ENCODE assay signal across 9 mouse cellular contexts in genomic region chr7:96170924-96171595, GRCm38 (mm10). TPM values are rescaled to one million over a fixed set of nuclear protein-coding genes. Genes with fewer than 3 reads are reported as not detected.
DNase-seq lines count a peak whose midpoint lies in the region; ATAC-seq and TF ChIP-seq lines count a peak whose summit lies in the region.
"Had no signal": no experiment of that assay in that cellular context is flagged by ENCODE, and none has a peak within 500 bp of the region (broad histone marks: within the 10 kb centered on the region; RNA-seq: fewer than 3 reads in every experiment).

Gene Tenm4 (plus strand): TSS chr7:96171246.

- peak; percentile 56 for DNase-seq in heart, adult 11 months
- DNase-seq in heart, postnatal 25 days (ENCODE audit: low spot score), result no peak
- peak; percentile 83 for DNase-seq in MN1 (ENCODE audit: low spot score)
- DNase-seq in limb, embryonic 11.5 days (ENCODE audit: low spot score), result no peak
- no peak for DNase-seq in c-Kit-positive CD71-positive TER-119-positive erythroid progenitor cells, embryonic 14.5 days (ENCODE audit: low spot score)
- no peak for DNase-seq in thymus, adult 2 months
- no peak for DNase-seq in thymus, adult 18-20 months

- ATAC-seq in forebrain, embryonic 12.5 days (ENCODE audit: low FRiP score), result no peak
- no peak for ATAC-seq in limb, embryonic 11.5 days (ENCODE audit: insufficient number of reproducible peaks, low FRiP score, low TSS enrichment, low read depth)

- no peak for TF ChIP-seq POLR2A in thymus, adult 2 months (IDR thresholded peaks at IDR 0.05; ENCODE audit: control insufficient read depth, extremely low read depth, insufficient read depth, low read length, poor library complexity)

- H3K36me3 ChIP-seq in forebrain, embryonic 12.5 days (replicated peaks), result no peaks in the 10 kb centered on the region
- no peaks in the 10 kb centered on the region for H3K36me3 ChIP-seq in limb, embryonic 11.5 days (ENCODE audit: control insufficient read depth, insufficient read depth, low read length)
- no peaks in the 10 kb centered on the region for H3K36me3 ChIP-seq in thymus, adult 2 months (ENCODE audit: control insufficient read depth, insufficient read depth, low read length)

- H3K9ac ChIP-seq in forebrain, embryonic 12.5 days, result no peak within 1 kb of the TSS
- no peak within 1 kb of the TSS for H3K9ac ChIP-seq in limb, embryonic 11.5 days (ENCODE audit: low read length)

- no peaks in the 10 kb centered on the region for H3K9me3 ChIP-seq in forebrain, embryonic 12.5 days
- H3K9me3 ChIP-seq in limb, embryonic 11.5 days (ENCODE audit: control insufficient read depth, low read length), result no peaks in the 10 kb centered on the region

- WGBS in forebrain, embryonic 12.5 days, result 38% methylated on average over 14 of the region's 14 CpGs
- WGBS in limb, embryonic 11.5 days, result 41% methylated on average over 14 of the region's 14 CpGs
- WGBS in thymus, adult 2 months, result 38% methylated on average over 14 of the region's 14 CpGs

- intact Hi-C loops in heart, postnatal 25 days (cut with DNase I), result no loop called here

- peaks cover 41% of the 10 kb centered on the region for H3K4me1 ChIP-seq in forebrain, embryonic 12.5 days
- H3K4me1 ChIP-seq in limb, embryonic 11.5 days (ENCODE audit: control insufficient read depth, insufficient read depth, low read length), result peaks cover 8% of the 10 kb centered on the region; the same call in 1 of the 2 replicates
- no peaks in the 10 kb centered on the region for H3K4me1 ChIP-seq in thymus, adult 2 months (replicated peaks; ENCODE audit: control insufficient read depth, insufficient read depth, low read length)

- no peak within 1 kb of the TSS for H3K4me3 ChIP-seq in forebrain, embryonic 12.5 days (replicated peaks)
- H3K4me3 ChIP-seq in limb, embryonic 11.5 days (ENCODE audit: low read depth, low read length), result no peak within 1 kb of the TSS
- no peak within 1 kb of the TSS for H3K4me3 ChIP-seq in thymus, adult 2 months (ENCODE audit: control insufficient read depth, insufficient read depth, low read length)

- H3K4me2 ChIP-seq in forebrain, embryonic 12.5 days, result peak within 1 kb of the TSS; percentile 4; the same call in 1 of the 2 replicates
- no peak within 1 kb of the TSS for H3K4me2 ChIP-seq in limb, embryonic 11.5 days (ENCODE audit: low read depth, severe bottlenecking)

- TF ChIP-seq CTCF in thymus, adult 2 months (IDR thresholded peaks at IDR 0.05; ENCODE audit: borderline replicate concordance, control insufficient read depth, extremely low read depth, insufficient read depth, low read length, poor library complexity), result no peak

- no peak within 1 kb of the TSS for H3K27ac ChIP-seq in forebrain, embryonic 12.5 days
- H3K27ac ChIP-seq in limb, embryonic 11.5 days (replicated peaks; ENCODE audit: low read depth, low read length), result no peak within 1 kb of the TSS
- no peak within 1 kb of the TSS for H3K27ac ChIP-seq in thymus, adult 2 months (ENCODE audit: control insufficient read depth, insufficient read depth, low read length)

- peaks cover 16% of the 10 kb centered on the region; the same call in 1 of the 2 replicates for H3K27me3 ChIP-seq in forebrain, embryonic 12.5 days
- H3K27me3 ChIP-seq in limb, embryonic 11.5 days (ENCODE audit: control insufficient read depth, insufficient read depth, low read length), result no peaks in the 10 kb centered on the region
- H3K27me3 ChIP-seq in thymus, adult 2 months (ENCODE audit: control insufficient read depth, insufficient read depth, low read length), result no peaks in the 10 kb centered on the region
- H3K27me3 ChIP-seq: CH12.LX had no signal

RNA-seq across cellular contexts. Expression of gene Tenm4, which starts in this region (rescaled TPM):
- 1 to 10 TPM; 1.0 to 1.1 TPM for total RNA-seq in heart, postnatal 25 days (2021)
- 52.8 and 62.3 TPM in 2 replicates for polyA plus RNA-seq in forebrain, embryonic 12.5 days (2016; fragmentation: Nextera tagmentation; extraction: Ambion mirVana)
- polyA plus RNA-seq in limb, embryonic 11.5 days (2014; fragmentation: Nextera tagmentation; extraction: Ambion mirVana), result 43.1 and 45.1 TPM in 2 replicates
- 2.7 and 2.9 TPM in 2 replicates for polyA plus RNA-seq in thymus, adult 2 months (2012; rRNA removed)

Comparison
In these comparisons a context has a peak if more than half of its experiments do, and no peak if none do; other contexts are left out.
1. RNA of gene Tenm4 (polyA plus RNA-seq): 52.8 to 62.3 TPM in forebrain, embryonic 12.5 days and 43.1 to 45.1 TPM in limb, embryonic 11.5 days; 2.7 to 2.9 TPM in thymus, adult 2 months; every median in the first group is over 10 times any median in the second.
2. DNase-seq: peak in heart, adult 11 months (single experiment) and MN1 (single experiment); none in heart, postnatal 25 days (single experiment), limb, embryonic 11.5 days (single experiment), c-Kit-positive CD71-positive TER-119-positive erythroid progenitor cells, embryonic 14.5 days (single experiment), thymus, adult 2 months (single experiment) and thymus, adult 18-20 months (0 of 2).